Mouse (Mus musculus) myocyte (in vitro differentiated cells): ENCODE measurements at regions not wholly inside any gene's neighbourhood (a gene's known extent, or its start where the extent isn't known, plus 50 kb on each side); places are given as distances from the start of the nearest gene placed in this dataset.

Source experiments
- H3K27me3 ChIP-seq: one replicate; pipeline ENCODE4 v1.6.1; 2011; ENCODE audit not compliant: control insufficient read depth, insufficient read depth, insufficient read length
- H3K36me3 ChIP-seq: one replicate; pipeline ENCODE4 v1.6.1; 2011; ENCODE audit not compliant: control insufficient read depth, insufficient read depth
- H3K4me2 ChIP-seq: one replicate; pipeline ENCODE4 v1.6.1; 2011; ENCODE audit warnings: low read depth, control low read depth
- H3K4me3 ChIP-seq: one replicate; pipeline ENCODE4 v1.5.1; 2011; ENCODE audit warnings: mild to moderate bottlenecking, control low read depth, moderate library complexity
- H3K79me2 ChIP-seq: one replicate; pipeline ENCODE4 v1.6.1; 2011; ENCODE audit not compliant: control insufficient read depth, insufficient read depth
- H3ac ChIP-seq: one replicate; pipeline ENCODE4 v1.6.1; 2011; ENCODE audit not compliant: control insufficient read depth, insufficient read length
- CEBPB ChIP-seq: IDR thresholded peaks from 2 replicates; pipeline ENCODE4 v1.6.1; 2011; ENCODE audit warnings: mild to moderate bottlenecking, moderate library complexity; ENCODE audit not compliant: poor library complexity, insufficient read depth, severe bottlenecking
- E2F4 ChIP-seq: IDR thresholded peaks from one replicate; pipeline ENCODE4 v1.6.1; 2011; ENCODE audit warnings: mild to moderate bottlenecking, control low read depth, moderate library complexity; ENCODE audit not compliant: insufficient read depth
- MAX ChIP-seq: IDR thresholded peaks from one replicate; pipeline ENCODE4 v1.6.1; 2011; ENCODE audit warnings: low read depth, mild to moderate bottlenecking, control low read depth
- MYOD1 ChIP-seq, 3 experiments: IDR thresholded peaks; one replicate each; pipeline ENCODE4 v1.6.1; 2011; ENCODE audit warnings: control low read depth in 2 of 3, low read depth in 2 of 3, mild to moderate bottlenecking in 2 of 3, moderate library complexity in 1 of 3; ENCODE audit not compliant: insufficient read length in 2 of 3, control insufficient read depth in 1 of 3
- MYOG ChIP-seq, 3 experiments: IDR thresholded peaks; one replicate each; pipeline ENCODE4 v1.6.1; 2011; ENCODE audit warnings: control low read depth in 2 of 3, low read depth in 2 of 3, mild to moderate bottlenecking in 2 of 3; ENCODE audit not compliant: insufficient read length in 2 of 3, control insufficient read depth in 1 of 3, insufficient read depth in 1 of 3
- POLR2A ChIP-seq: IDR thresholded peaks from one replicate; pipeline ENCODE4 v1.6.1; 2011; ENCODE audit warnings: low read depth, mild to moderate bottlenecking, control low read depth, moderate library complexity; ENCODE audit not compliant: insufficient read length
- POLR2AphosphoS2 ChIP-seq: IDR thresholded peaks from one replicate; pipeline ENCODE4 v1.6.1; 2011; ENCODE audit warnings: low read depth, control low read depth; ENCODE audit not compliant: insufficient read length
- REST ChIP-seq: IDR thresholded peaks from one replicate; pipeline ENCODE4 v1.6.1; 2011; ENCODE audit warnings: mild to moderate bottlenecking, control low read depth, moderate library complexity; ENCODE audit not compliant: insufficient read depth, insufficient read length
- SRF ChIP-seq: IDR thresholded peaks from one replicate; pipeline ENCODE4 v1.6.1; 2011; ENCODE audit warnings: low read depth; ENCODE audit not compliant: control insufficient read depth, insufficient read length
- TCF12 ChIP-seq: IDR thresholded peaks from one replicate; pipeline ENCODE4 v1.6.1; 2011; ENCODE audit warnings: mild to moderate bottlenecking, control low read depth; ENCODE audit not compliant: poor library complexity, insufficient read depth, severe bottlenecking
- TCF3 ChIP-seq: IDR thresholded peaks from one replicate; pipeline ENCODE4 v1.6.1; 2011; ENCODE audit warnings: low read depth, control low read depth; ENCODE audit not compliant: insufficient read length
- USF1 ChIP-seq: IDR thresholded peaks from one replicate; pipeline ENCODE4 v1.6.1; 2011; ENCODE audit warnings: low read depth, mild to moderate bottlenecking, control low read depth, moderate library complexity

- H3K4me2 ChIP-seq, result no peak overlapping the region
- no peaks in the 10 kb centered on the region for H3K79me2 ChIP-seq
- H3ac ChIP-seq, result no peak overlapping the region
- TF ChIP-seq MAX (no peak), E2F4 (no peak)
- no peak overlapping the region for H3K4me3 ChIP-seq
- H3K36me3 ChIP-seq, result no peaks in the 10 kb centered on the region
- H3K27me3 ChIP-seq, result no peaks in the 10 kb centered on the region
Observed at GRCm38 (mm10) chr8:35296936-35297335, 468.7 kb upstream of the Gm19410 start.

GRCm38 (mm10) chr8:35299088-35299487 lies 466.5 kb upstream of the Gm19410 start:
- no peak overlapping the region for H3K4me2 ChIP-seq
- H3K36me3 ChIP-seq, result no peaks in the 10 kb centered on the region
- H3K79me2 ChIP-seq, result no peaks in the 10 kb centered on the region
- H3K27me3 ChIP-seq, result no peaks in the 10 kb centered on the region
- H3ac ChIP-seq, result no peak overlapping the region
- TF ChIP-seq E2F4 (no peak), CEBPB (no peak), SRF (no peak), POLR2A (no peak), REST (no peak), MYOD1 (IDR thresholded peaks at IDR 0.05; ENCODE audit: control insufficient read depth in 1 of 3, insufficient read length in 2 of 3, low read depth in 2 of 3) (no peak), USF1 (no peak), TCF12 (no peak), TCF3 (no peak)
- H3K4me3 ChIP-seq, result no peak overlapping the region

DNA sequence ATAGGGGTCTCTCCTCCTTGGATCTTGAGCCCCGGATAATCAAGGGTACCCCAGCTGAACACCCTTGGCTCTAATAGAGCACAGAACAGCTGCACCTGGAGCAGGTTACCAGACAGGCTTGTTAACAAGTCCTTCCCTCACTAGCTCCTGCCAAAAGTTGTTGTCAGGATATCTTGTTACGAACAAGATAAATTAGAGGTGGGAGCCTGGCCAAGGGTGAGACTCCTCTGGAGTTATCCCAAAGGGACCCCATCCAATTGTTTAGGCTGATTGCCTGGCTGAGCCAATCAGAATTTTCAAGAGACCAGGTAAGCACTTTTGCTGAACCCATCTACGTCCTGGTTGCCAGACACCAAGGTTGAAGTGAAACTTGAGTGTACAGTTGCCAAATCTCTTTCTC lies 465.2 kb upstream of the Gm19410 start:
- Histone ChIP-seq H3ac (no peak overlapping the region), H3K27me3 (no peaks in the 10 kb centered on the region), H3K79me2 (no peaks in the 10 kb centered on the region), H3K4me2 (no peak overlapping the region), H3K36me3 (no peaks in the 10 kb centered on the region), H3K4me3 (no peak overlapping the region)
- no peak for TF ChIP-seq SRF
- no peak for TF ChIP-seq CEBPB
- TF ChIP-seq TCF12, result no peak
- TF ChIP-seq MYOD1 (IDR thresholded peaks at IDR 0.05; ENCODE audit: control insufficient read depth in 1 of 3, insufficient read length in 2 of 3, low read depth in 2 of 3), result no peak
- TF ChIP-seq REST, result no peak
- TF ChIP-seq MAX, result no peak
- no peak for TF ChIP-seq USF1

DNA sequence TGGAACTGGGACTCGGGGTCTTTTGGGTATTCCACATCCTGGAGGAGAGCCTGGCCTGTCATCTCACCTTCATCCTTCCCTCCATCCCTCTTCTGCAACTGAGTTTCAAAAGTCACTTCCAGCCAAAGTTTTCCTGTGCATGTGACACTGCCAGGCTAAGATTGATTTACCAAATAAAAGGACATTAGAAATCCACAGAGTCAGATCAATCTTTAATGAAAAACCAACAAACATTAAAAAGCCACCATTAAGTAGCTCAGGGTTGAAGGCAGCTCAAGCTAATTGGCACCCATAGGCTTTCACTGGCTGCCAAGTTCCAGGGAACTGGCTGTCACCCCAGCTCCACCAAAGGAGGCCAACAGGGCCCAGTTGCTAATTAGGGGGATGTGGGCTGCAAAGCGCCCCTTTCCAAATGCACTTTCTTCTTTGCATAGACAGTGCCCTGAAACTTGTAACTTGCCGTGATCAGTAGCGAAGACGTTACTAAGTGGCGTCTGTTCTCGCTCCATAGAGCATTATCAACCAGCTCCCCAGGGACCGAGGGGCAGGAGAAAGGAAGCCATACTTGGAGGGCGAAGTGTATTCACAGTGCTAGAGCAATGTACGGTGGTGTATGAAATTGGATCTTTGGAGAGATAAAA lies 464.6 kb upstream of the Gm19410 start:
- H3K4me3 ChIP-seq, result no peak overlapping the region
- TF ChIP-seq CEBPB (no peak), MAX (no peak), USF1 (no peak), REST (no peak), SRF (no peak), TCF12 (no peak), E2F4 (no peak), MYOG (IDR thresholded peaks at IDR 0.05; ENCODE audit: control insufficient read depth in 1 of 3, insufficient read depth in 1 of 3, insufficient read length in 2 of 3, low read depth in 2 of 3) (no peak), POLR2A (no peak), MYOD1 (IDR thresholded peaks at IDR 0.05; ENCODE audit: control insufficient read depth in 1 of 3, insufficient read length in 2 of 3, low read depth in 2 of 3) (no peak), POLR2AphosphoS2 (no peak)

GRCm38 (mm10) chr8:35302856-35303255 lies 462.7 kb upstream of the Gm19410 start:
- Histone ChIP-seq H3K4me2 (no peak overlapping the region), H3K4me3 (no peak overlapping the region), H3K27me3 (no peaks in the 10 kb centered on the region), H3K79me2 (no peaks in the 10 kb centered on the region), H3K36me3 (no peaks in the 10 kb centered on the region), H3ac (no peak overlapping the region)
- TF ChIP-seq REST (no peak), E2F4 (no peak)

More for the DNA sequence above, 464.6 kb upstream of the Gm19410 start:
- no peaks in the 10 kb centered on the region for H3K27me3 ChIP-seq
- H3ac ChIP-seq, result no peak overlapping the region
- H3K4me2 ChIP-seq, result no peak overlapping the region
- H3K36me3 ChIP-seq, result no peaks in the 10 kb centered on the region
- no peaks in the 10 kb centered on the region for H3K79me2 ChIP-seq

DNA sequence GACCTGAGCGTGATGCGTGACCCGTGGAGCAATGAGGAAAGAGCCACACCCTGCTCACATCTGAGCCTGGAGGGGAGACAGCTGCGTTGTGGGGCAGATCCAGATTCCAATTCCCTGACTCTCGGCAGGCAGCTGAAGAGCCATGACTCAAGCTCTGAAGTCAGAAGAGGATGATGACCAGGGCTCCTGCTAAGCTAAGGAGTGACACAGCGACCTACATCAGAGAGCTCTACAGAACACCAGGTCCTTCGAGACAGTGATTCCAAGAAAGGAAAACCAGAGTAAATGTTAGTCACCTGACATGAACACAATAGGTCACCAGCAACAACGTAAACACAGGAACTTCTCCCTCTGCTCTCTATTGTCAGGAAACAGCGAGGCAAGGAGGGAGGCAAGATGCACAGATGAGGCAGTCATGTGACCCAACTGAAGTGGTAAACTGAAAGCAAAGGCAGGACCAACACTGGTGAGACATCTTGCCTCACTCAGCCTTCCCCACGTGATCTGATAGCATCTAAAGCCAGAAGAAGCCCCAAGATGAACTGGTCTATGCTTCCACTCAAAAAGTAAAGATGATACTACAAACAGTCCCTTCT lies 444.2 kb upstream of the Gm19410 start:
- no peak overlapping the region for H3K4me3 ChIP-seq
- H3K79me2 ChIP-seq, result no peaks in the 10 kb centered on the region
- no peaks in the 10 kb centered on the region for H3K36me3 ChIP-seq
- no peak overlapping the region for H3K4me2 ChIP-seq
- TF ChIP-seq USF1 (no peak), MYOG (IDR thresholded peaks at IDR 0.05; ENCODE audit: control insufficient read depth in 1 of 3, insufficient read depth in 1 of 3, insufficient read length in 2 of 3, low read depth in 2 of 3) (no peak), REST (no peak), TCF3 (no peak), MAX (no peak), SRF (no peak), E2F4 (no peak), POLR2A (no peak), TCF12 (no peak), POLR2AphosphoS2 (no peak), CEBPB (no peak), MYOD1 (IDR thresholded peaks at IDR 0.05; ENCODE audit: control insufficient read depth in 1 of 3, insufficient read length in 2 of 3, low read depth in 2 of 3) (no peak)
- H3ac ChIP-seq, result no peak overlapping the region
- H3K27me3 ChIP-seq, result no peaks in the 10 kb centered on the region
